Mouse (Mus musculus): ENCODE data around the gene Hmgxb4.
A peak's percentile ranks its signal among the peaks of the same experiment; 100 is the strongest.

DNA sequence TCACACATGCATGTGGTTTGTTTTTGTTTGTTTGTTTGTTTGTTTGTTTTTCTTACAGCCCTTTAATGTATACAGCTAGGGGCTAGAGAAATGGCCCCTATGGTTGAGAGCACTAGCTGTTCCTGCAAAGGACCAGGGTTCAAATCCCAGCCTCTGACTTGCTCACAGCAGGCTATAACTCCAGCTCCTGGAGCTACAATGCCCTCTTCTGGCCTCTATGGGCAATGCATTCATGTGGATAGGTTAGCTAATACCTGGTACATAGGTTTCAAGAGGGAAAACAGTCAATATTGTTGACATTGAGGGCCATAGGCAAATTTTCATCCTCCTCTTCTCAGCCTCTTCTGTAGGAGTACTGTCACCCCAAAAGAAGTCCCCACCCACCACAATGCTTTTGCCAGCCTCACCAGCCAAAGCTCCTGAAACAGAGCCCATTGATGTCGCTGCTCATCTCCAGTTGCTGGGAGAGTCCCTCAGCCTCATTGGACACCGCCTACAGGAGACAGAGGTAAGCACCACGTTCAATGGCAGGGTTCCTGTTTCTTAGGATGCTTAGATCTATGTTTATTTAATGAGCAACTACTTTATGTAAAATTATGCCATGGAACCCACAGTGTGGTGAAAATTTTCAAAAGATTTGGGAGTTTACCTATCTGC is 30.6 kb downstream of the Hmgxb4 start:
- TF ChIP-seq CTCF (IDR thresholded peaks at IDR 0.05; ENCODE audit: extremely low read depth, insufficient read length, insufficient replicate concordance, low read depth, low read length) = peak; percentile 39; the same call in 1 of the 2 replicates
- no peak for TF ChIP-seq POLR2A (IDR thresholded peaks at IDR 0.05; ENCODE audit: low read depth, low read length)
